Mouse (Mus musculus) effector memory CD4-positive, alpha-beta T cell, adult 7 months (primary cell): Measurements from ENCODE around the gene AF067063. TPM values are rescaled to one million over a fixed set of nuclear protein-coding genes. Genes with fewer than 3 reads are reported as not detected.

Experiments
- polyA plus RNA-seq: library from polyadenylated mRNA; unstranded; fragments of 100-300 nt; shearing (Covaris generic); gene quantifications from one replicate; pipeline ENCODE4 v1.2.1, GENCODE M21; 2017

Gene AF067063
- polyA plus RNA-seq, result not detected

GRCm38 (mm10) chr13:119830116-119830515, at the start of gene AF067063:
AF067063 (minus strand) TSS chr13:119830216.

GRCm38 (mm10) chr13:119835320-119836056, 5.5 kb upstream of the AF067063 start, which contains the start of gene D13Ertd608e:
D13Ertd608e (plus strand) TSS chr13:119836006.

GRCm38 (mm10) chr13:119790761-119791579, 39.0 kb downstream of the AF067063 start, which contains the start of gene Zfp131:
Zfp131 (minus strand) TSS chr13:119790889.

Other genes starting within 250 kb of the AF067063 start
- 0.17 TPM for gene Ccl28, start 206.4 kb downstream of the AF067063 start, polyA plus RNA-seq
- gene Hmgcs1, start 139.8 kb downstream of the AF067063 start, polyA plus RNA-seq, result 56.4 TPM
- gene Nim1k, start 74.3 kb downstream of the AF067063 start, polyA plus RNA-seq, result not detected
- 46.9 TPM for gene Zfp131, start 39.3 kb downstream of the AF067063 start, polyA plus RNA-seq
- not detected for gene D13Ertd608e, start 5.8 kb upstream of the AF067063 start, polyA plus RNA-seq
- not detected for gene Tcstv1, start 64.6 kb upstream of the AF067063 start, polyA plus RNA-seq
- gene Gm21761, start 99.1 kb upstream of the AF067063 start, polyA plus RNA-seq, result not detected
- gene B020031M17Rik, start 120.6 kb upstream of the AF067063 start, polyA plus RNA-seq, result not detected
- not detected for gene Gm36079, start 196.8 kb upstream of the AF067063 start, polyA plus RNA-seq
- gene Gm21188, start 222.0 kb upstream of the AF067063 start, polyA plus RNA-seq, result not detected